Mouse (Mus musculus) frontal cortex, postnatal 36 days (tissue): ENCODE measurements around the gene Rarres1.

ENCODE experiments used
- DNase-seq, 2 experiments: peaks; one replicate each; pipeline ENCODE4 v3.0.0; 2022; ENCODE audit warnings: low spot score in 2 of 2

The Rarres1 gene

GRCm38 (mm10) chr3:67492086-67492869, 23.0 kb downstream of the Rarres1 start:
- DNase-seq: no peak

DNA sequence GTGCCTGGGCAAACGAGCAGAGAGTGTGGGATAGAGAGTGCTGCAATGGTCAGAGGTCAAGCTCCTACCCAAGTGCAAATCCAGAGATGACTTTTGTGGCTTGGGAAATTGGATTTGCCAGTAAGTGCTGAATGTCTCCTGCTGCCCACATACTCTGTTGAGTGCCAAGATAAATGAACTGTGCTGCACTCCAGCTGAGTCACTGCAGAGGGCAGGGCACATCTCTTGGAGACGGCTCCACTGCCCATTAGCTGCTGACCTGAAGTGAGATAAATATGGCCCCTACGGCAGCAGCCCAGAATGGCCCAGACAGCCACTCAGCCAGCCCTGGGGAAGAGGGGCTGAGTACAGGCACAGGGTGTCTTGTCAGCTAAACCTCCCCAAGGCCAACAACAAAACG, 25.2 kb downstream of the Rarres1 start:
- no peak for DNase-seq

DNA sequence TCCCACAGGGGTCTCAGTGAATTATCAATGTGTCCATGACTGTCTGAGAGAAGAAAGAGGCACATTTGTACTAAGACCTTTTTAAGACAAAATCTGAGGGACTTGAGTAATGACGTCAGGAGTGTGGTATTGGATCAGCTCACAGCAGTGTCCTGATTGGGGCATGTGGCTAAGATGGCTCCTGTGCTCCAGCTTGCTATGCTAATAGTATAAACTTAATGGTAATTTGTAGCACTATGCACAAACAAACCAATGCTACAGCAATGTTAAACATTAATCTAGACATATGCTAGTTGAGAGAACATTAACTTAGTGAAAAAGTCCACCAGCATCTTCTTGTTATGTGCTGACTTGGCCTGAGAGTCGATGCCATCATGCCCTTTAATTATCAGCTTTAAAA, 30.1 kb downstream of the Rarres1 start:
- no peak for DNase-seq

DNA sequence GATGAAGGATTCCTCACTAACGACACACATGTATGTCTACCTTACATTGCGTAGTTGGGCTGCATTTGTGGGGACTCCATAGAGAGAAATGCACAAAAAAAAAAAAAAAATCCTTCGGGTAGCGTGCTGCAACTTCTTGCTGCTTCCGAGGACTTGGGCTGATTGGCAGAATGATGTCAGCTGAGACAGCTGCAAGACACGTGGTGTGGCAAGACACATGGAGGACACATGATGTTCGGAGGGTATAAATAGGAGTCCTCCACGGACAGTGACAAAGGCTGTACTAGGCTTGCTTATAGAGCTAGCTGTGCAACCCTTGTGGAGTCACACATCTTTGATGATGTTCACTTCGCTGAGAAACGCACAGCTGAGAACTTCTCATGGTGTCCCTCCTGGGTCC, 32.9 kb downstream of the Rarres1 start:
- DNase-seq: no peak

DNA sequence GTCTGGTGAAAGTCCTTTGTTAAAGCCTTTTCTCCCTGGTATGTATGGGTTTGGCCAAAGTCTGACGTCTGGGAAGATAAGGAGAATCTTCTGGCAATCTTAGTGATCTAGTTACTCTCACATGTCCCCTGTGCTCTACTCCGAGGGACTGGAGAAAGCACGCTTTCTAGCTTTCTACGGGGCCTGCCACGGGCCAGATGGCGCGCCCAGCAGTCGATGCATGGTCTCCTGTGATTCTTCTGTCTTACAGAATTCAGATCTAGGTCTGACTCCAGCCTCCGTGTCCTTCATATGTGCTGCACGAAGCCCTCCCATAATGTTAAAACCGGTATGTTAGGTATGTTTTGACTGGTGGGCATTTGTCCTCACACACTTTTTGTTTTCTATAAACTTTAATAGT, 35.5 kb downstream of the Rarres1 start:
- DNase-seq: no peak

DNA sequence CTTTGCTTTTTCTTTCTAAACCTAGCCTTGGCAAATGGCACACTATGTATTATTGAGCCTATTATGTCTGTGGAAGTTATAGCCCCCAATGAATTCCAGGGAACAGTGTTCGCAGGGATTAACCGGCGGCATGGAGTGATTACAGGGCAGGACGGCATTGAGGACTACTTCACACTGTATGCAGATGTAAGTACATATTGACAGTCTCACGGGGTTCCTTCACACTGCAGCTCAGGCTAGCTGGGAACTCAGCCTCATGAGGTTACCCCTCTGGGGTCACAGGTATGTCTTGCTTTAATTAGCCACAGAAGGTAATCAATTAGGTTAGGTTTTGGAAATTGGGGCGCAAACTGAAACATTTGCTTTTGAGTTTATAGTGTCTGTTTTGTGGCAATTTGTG, 41.9 kb downstream of the Rarres1 start:
- DNase-seq: no peak

- DNase-seq: no peak
Measured at GRCm38 (mm10) chr3:67471408-67472127, 43.8 kb downstream of the Rarres1 start.

DNA sequence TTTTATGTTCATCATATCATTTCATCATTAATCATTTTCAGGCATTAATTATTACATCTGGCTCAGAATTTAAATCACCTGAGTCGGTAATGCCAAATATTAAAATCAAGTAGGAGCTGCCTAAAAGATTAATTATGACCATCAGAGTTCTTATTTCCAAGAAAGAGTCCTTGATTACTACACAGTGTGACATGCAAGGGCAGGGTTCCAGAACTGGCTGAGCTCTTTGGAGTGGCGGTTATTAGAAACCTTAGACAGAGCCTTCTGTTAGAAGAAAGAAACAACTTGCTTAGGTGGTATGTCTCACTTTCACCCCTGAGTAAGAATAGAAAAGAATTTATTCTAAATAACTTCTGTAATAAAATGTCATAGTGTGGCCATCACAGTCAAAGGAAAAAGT, 48.0 kb downstream of the Rarres1 start:
- no peak for DNase-seq

DNA sequence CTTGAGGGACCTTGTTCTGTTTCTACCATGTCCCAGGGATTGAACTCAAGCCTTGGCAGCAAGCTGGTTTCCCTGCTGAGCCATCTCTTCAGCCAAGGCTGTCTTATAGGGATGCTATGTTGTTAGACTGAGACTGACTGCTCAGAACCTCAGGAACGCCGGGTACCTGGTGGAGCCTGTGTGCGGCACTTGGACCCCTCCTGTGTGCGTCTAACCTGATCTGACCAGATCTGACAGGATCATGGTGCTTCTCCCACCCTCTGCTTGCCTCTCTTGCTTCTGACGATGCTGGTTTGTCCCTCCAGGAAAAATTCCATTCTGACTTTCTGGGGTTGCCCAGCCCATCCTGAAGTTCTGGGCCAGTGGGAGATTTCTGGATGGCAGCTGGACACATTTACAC, 48.7 kb downstream of the Rarres1 start:
- no peak for DNase-seq

DNA sequence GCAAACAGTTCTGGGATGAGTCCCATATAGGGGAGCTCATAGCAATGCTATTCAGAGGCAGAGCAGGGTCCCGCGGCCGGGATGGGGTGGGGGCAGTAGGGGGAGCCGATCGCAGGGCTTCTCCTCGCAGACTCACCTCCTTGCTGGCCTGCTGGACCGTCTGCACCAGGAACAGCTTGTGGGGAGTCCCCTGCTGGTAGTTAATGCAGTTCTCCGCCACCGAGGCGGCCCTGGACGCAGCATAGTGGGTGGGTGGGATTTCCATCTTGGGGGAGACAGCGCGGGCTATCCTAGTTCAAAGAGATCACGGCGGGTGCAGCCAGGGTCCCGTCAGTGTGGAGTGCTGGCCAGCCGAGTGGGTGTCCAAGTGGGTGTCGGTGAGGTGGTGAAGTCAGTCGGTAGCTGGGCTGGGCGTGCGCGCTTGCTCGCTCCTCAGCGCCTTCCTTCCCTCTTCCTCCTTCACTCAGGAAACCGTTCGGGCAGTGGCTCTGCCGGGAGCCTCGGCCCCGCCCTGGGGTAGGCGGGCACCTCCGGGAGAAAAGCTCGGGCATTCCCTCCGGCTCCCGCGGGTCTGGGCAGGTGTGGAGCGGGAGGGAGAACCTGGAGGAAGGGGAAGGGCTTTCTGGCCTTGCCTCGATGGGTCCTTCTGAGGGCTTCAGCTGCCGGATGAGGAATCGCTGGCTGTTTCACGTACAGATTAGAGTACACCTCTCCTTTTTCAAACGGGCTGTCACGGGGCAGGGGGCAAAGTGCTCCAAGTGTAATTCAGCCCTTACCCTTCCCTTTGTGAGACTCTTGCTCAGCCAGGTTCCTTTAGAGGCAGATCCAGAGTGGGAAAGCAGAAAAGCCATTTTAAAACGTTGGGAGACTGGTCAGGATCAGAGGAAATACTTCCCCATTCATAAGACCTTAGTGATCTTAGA, 51.6 kb downstream of the Rarres1 start, which contains the start of gene Lxn:
TSS of gene Lxn (minus strand) at position 477 of the 923 bp plus-strand sequence.
- DNase-seq: peak; percentile 70 to 76

GRCm38 (mm10) chr3:67463001-67463400, 52.3 kb downstream of the Rarres1 start:
- DNase-seq: no peak

DNA sequence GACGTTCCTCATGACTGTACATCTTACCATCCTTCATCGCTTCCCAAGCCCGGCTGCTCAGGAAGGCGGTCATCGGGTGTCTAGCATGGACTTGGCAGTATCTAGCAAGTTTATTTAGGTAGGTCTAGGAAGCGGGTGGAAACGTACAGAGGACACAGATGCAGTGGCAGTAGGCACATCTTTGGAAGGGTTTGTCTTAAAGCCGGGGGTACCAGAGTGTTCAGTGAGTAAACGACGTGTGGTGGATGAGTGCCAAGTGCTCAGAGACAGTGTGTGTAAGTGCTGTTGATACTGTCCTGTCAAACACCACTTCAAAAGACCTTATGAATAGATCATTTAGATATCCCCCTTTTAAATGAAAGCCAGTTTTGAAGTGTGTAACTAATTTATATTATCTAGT, 52.7 kb downstream of the Rarres1 start:
- no peak for DNase-seq

DNA sequence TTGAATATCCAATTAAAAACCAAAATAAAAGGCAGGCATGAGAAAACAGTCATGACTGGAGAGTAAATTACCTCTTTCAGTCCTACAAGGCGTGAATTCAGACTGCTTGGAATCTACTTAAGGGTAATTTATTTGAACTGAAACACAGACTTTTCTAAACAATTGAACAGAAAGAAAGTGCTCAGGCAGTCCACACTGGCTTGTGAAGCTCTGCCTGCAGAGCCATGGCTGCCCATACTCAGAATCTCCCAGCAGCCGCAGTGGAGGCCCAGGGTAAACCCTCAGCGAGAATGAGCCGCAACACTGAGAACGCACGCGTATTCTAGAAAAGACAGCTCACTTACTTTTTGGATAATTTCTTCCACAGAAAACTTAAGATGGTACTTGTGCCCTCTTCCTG, 53.3 kb downstream of the Rarres1 start:
- no peak for DNase-seq

GRCm38 (mm10) chr3:67459881-67460280, 55.4 kb downstream of the Rarres1 start:
- no peak for DNase-seq

DNA sequence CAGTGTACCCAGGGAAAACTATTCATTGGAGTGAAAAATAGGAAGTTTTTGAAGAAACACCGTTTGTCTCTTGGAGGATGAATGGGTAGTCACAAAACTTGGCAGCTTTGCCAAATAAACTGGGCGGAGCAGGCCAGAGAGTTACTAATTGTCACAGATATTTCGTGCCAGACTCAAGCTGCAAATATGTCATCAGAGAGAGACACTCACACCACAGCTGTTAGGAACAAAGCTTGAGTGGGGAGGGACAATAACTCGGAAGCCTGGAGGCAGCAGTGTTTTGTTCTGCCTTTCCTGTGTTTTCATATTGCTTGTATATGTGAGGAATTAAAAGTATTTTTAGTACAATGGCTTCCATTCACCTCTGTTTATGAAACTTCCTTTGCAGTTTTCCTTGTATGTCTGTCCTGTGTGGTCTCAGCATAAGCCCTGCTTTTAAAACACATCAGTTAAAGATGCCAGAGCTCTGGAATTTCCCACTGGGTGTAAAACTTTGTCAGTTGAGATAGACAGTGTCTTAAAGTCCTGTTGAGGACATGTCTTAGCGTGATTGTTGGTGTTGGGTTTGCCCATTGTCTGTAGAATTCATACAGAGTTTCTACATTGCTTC, 64.6 kb downstream of the Rarres1 start:
- no peak for DNase-seq

DNA sequence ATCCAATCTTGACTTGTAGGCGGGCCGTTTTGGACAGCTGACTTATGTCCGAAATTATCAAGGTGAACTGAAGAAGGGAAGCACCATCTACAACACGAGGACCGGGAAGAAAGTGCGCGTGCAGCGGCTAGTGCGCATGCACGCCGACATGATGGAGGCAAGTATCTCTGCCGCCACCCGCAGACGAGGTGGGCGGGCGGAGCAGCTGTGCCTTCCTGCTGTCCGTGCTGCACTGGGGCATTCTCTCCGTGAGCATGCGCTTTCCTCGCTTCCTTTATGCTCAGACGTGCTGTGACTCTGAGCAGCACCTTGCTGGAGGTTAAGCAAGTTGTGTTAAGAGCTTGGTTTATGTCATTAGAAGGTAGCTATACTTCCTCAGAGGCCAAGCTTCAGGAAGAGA, 65.7 kb downstream of the Rarres1 start:
- peak in 1 of 2 experiments; percentile 33 for DNase-seq

- no peak for DNase-seq
Measured at GRCm38 (mm10) chr3:67447143-67447542, 68.2 kb downstream of the Rarres1 start.

DNA sequence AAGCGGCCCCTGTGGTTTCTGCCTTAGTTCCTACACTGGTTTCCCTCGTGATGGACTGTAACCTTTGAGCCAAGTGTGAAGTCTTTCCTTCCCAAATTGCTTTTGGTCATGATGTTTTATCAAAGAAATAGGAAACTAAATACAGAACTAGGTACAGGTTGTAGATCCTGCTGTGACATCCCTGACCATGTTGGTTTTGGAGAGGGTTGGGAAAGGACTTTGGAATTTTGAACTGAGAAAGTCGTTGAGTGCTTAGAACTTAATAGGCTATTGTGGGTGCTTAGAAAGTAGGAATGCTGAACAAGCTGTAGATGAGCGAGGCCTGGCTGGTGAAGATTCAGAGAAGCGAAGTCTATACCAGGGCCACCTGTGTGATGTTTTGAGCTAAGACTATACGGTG, 81.3 kb downstream of the Rarres1 start:
- no peak for DNase-seq

- peak; percentile 89 to 90 for DNase-seq
Measured at GRCm38 (mm10) chr3:67429999-67430380, 85.3 kb downstream of the Rarres1 start, which contains the start of gene Gfm1. Gene Gfm1, plus strand, starts transcription at chr3:67430096.

DNA sequence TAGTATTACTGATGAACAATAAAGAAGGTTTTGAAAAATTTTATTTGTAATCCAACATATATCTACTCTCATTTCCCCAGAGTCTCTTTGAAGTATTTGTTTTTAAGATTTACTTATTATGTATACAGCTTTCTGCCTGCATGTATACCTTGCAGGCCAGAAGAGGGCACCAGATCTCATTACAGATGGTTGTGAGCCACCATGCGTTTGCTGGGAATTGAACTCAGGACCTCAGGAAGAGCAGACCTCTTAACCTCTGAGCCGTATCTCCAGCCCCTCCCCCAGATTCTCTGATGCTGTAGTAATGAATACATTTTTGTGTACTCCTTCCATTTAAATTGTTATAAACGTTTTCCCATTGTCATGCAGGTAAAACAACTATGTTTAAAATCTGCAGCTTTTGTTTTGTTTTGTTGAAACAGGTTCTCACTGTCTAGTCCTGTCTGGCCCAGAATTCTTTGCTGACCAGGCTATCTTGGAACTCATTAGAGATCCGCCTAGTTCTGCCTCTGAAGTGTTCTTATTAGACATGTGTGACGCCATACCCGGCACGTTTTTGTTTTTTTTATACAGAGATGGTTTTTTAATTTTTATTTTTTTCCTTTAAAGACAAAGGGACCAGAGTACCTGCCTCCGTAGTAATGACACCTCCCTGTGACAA, 85.9 kb downstream of the Rarres1 start:
- DNase-seq: no peak
